Mouse (Mus musculus): ENCODE measurements around the gene Mis12.

Mis12 gene

GRCm38 (mm10) chr11:71019201-71020068 is at the start of gene Mis12, which contains the start of gene Derl2:
Mis12 (plus strand) TSS chr11:71019611.
Derl2 (minus strand) TSS chr11:71019841.
- peak; percentile 99 for DNase-seq (ENCODE audit: low read depth, low spot score)

- peak; percentile 97 for DNase-seq (ENCODE audit: low read depth, low spot score)
Measured at GRCm38 (mm10) chr11:70969821-70970559, 49.4 kb upstream of the Mis12 start, which contains the start of the genes Nup88 and Rpain. Nup88 (minus strand) TSS chr11:70969973. Rpain (plus strand) TSS chr11:70970213.

GRCm38 (mm10) chr11:70970560-70971540 is 48.6 kb upstream of the Mis12 start:
- no peak for DNase-seq (ENCODE audit: low read depth, low spot score)

- no peak for DNase-seq (ENCODE audit: low read depth, low spot score)
Measured at GRCm38 (mm10) chr11:70972586-70972985, 46.8 kb upstream of the Mis12 start.

- no peak for DNase-seq (ENCODE audit: low read depth, low spot score)
Measured at GRCm38 (mm10) chr11:70973947-70974346, 45.5 kb upstream of the Mis12 start.

GRCm38 (mm10) chr11:70975193-70975592 is 44.2 kb upstream of the Mis12 start:
- no peak for DNase-seq (ENCODE audit: low read depth, low spot score)

- DNase-seq (ENCODE audit: low read depth, low spot score) = no peak
Measured at GRCm38 (mm10) chr11:70977293-70977692, 42.1 kb upstream of the Mis12 start.

- no peak for DNase-seq (ENCODE audit: low read depth, low spot score)
Measured at GRCm38 (mm10) chr11:70980232-70980631, 39.2 kb upstream of the Mis12 start.

GRCm38 (mm10) chr11:70980751-70981510 is 38.5 kb upstream of the Mis12 start:
- no peak for DNase-seq (ENCODE audit: low read depth, low spot score)

GRCm38 (mm10) chr11:70982030-70982429 is 37.4 kb upstream of the Mis12 start:
- DNase-seq (ENCODE audit: low read depth, low spot score) = no peak

GRCm38 (mm10) chr11:70982557-70983228 is 36.7 kb upstream of the Mis12 start, which contains the start of gene C1qbp:
C1qbp (minus strand) TSS chr11:70983026.
- DNase-seq (ENCODE audit: low read depth, low spot score) = peak; percentile 86

- DNase-seq (ENCODE audit: low read depth, low spot score) = no peak
Measured at GRCm38 (mm10) chr11:71001167-71001566, 18.2 kb upstream of the Mis12 start.

- DNase-seq (ENCODE audit: low read depth, low spot score) = no peak
Measured at GRCm38 (mm10) chr11:71003611-71004315, 15.6 kb upstream of the Mis12 start.

- DNase-seq (ENCODE audit: low read depth, low spot score) = peak; percentile 99
Measured at GRCm38 (mm10) chr11:71004316-71004773, 15.1 kb upstream of the Mis12 start, which contains the start of gene Dhx33. Dhx33 (minus strand) TSS chr11:71004437.

GRCm38 (mm10) chr11:71005046-71005445 is 14.4 kb upstream of the Mis12 start:
- no peak for DNase-seq (ENCODE audit: low read depth, low spot score)

- no peak for DNase-seq (ENCODE audit: low read depth, low spot score)
Measured at GRCm38 (mm10) chr11:71007026-71007425, 12.4 kb upstream of the Mis12 start.

- no peak for DNase-seq (ENCODE audit: low read depth, low spot score)
Measured at GRCm38 (mm10) chr11:71007831-71008230, 11.6 kb upstream of the Mis12 start.

GRCm38 (mm10) chr11:71008321-71008720 is 11.1 kb upstream of the Mis12 start:
- no peak for DNase-seq (ENCODE audit: low read depth, low spot score)

- no peak for DNase-seq (ENCODE audit: low read depth, low spot score)
Measured at GRCm38 (mm10) chr11:71012743-71013142, 6.7 kb upstream of the Mis12 start.
